In genomic region chr1:86032273-86032987, GRCm38 (mm10) we compare ENCODE assay signal across 9 mouse cellular contexts. TPM values are rescaled to one million over a fixed set of nuclear protein-coding genes. Genes with fewer than 3 reads are reported as not detected.
DNase-seq lines count a peak whose midpoint lies in the region; ATAC-seq and TF ChIP-seq lines count a peak whose summit lies in the region.
"Had no signal": no experiment of that assay in that cellular context is flagged by ENCODE, and none has a peak within 500 bp of the region (broad histone marks: within the 10 kb centered on the region; RNA-seq: fewer than 3 reads in every experiment).

No protein-coding gene starts in this region.

- no peak for TF ChIP-seq EP300 in lung, postnatal 0 days (IDR thresholded peaks at IDR 0.05)

- peaks cover 13% of the 10 kb centered on the region for H3K4me1 ChIP-seq in forebrain, embryonic 10.5 days
- 0 out of 2 replicates have a peak, but pooled peaks cover 3% of the 10 kb centered on the region for H3K4me1 ChIP-seq in forebrain, embryonic 11.5 days (replicated peaks; ENCODE audit: control insufficient read depth, insufficient read depth, low read length)
- H3K4me1 ChIP-seq in forebrain, embryonic 13.5 days, result peaks cover 14% of the 10 kb centered on the region; the same call in 1 of the 2 replicates
- no peaks in the 10 kb centered on the region for H3K4me1 ChIP-seq in lung, postnatal 0 days (ENCODE audit: insufficient read depth, low read depth, low read length)
- H3K4me1 ChIP-seq: embryonic facial prominence, embryonic 12.5 days had no signal

- no peak overlapping the region for H3K4me3 ChIP-seq in forebrain, embryonic 10.5 days
- no peak overlapping the region for H3K4me3 ChIP-seq in forebrain, embryonic 11.5 days (ENCODE audit: low read depth, low read length)
- no peak overlapping the region for H3K4me3 ChIP-seq in forebrain, embryonic 13.5 days
- no peak overlapping the region for H3K4me3 ChIP-seq in left cerebral cortex, adult 2 months
- H3K4me3 ChIP-seq in lung, postnatal 0 days (ENCODE audit: low read depth, low read length), result no peak overlapping the region
- H3K4me3 ChIP-seq: embryonic facial prominence, embryonic 12.5 days had no signal

- no peaks in the 10 kb centered on the region for H3K36me3 ChIP-seq in forebrain, embryonic 10.5 days (replicated peaks)
- H3K36me3 ChIP-seq in forebrain, embryonic 11.5 days (ENCODE audit: control insufficient read depth, insufficient read depth, low read length), result no peaks in the 10 kb centered on the region
- H3K36me3 ChIP-seq in forebrain, embryonic 13.5 days (ENCODE audit: poor library complexity, severe bottlenecking), result no peaks in the 10 kb centered on the region
- no peaks in the 10 kb centered on the region for H3K36me3 ChIP-seq in lung, postnatal 0 days (ENCODE audit: insufficient read depth, low read length)
- H3K36me3 ChIP-seq: embryonic facial prominence, embryonic 12.5 days had no signal

- 17% methylated on average over 11 of the region's 11 CpGs for WGBS in forebrain, embryonic 10.5 days
- WGBS in forebrain, embryonic 11.5 days, result 13% methylated on average over 11 of the region's 11 CpGs
- 11% methylated on average over 11 of the region's 11 CpGs for WGBS in forebrain, embryonic 13.5 days
- 21% methylated on average over 11 of the region's 11 CpGs for WGBS in lung, postnatal 0 days

- no peak for ATAC-seq in forebrain, embryonic 11.5 days (replicated peaks; ENCODE audit: low FRiP score)
- peak; percentile 83 for ATAC-seq in forebrain, embryonic 13.5 days
- ATAC-seq in lung, postnatal 0 days, result no peak

- H3K4me2 ChIP-seq in forebrain, embryonic 11.5 days (ENCODE audit: low read depth, low read length, severe bottlenecking), result no peak overlapping the region
- H3K4me2 ChIP-seq in forebrain, embryonic 13.5 days, result no peak overlapping the region
- no peak overlapping the region for H3K4me2 ChIP-seq in lung, postnatal 0 days (replicated peaks; ENCODE audit: low read depth, low read length)
- H3K4me2 ChIP-seq: embryonic facial prominence, embryonic 12.5 days had no signal

- intact Hi-C loops in left cerebral cortex, adult 2 months (cut with DNase I), result no loop called here

- no peak overlapping the region for H3K9ac ChIP-seq in forebrain, embryonic 11.5 days (ENCODE audit: low read length)
- H3K9ac ChIP-seq in forebrain, embryonic 13.5 days, result no peak overlapping the region
- H3K9ac ChIP-seq in lung, postnatal 0 days (replicated peaks; ENCODE audit: low read depth), result no peak overlapping the region
- H3K9ac ChIP-seq: embryonic facial prominence, embryonic 12.5 days had no signal

- no peak for DNase-seq in forebrain, embryonic 10.5 days (ENCODE audit: extremely low spot score, low spot score)
- no peak for DNase-seq in forebrain, embryonic 11.5 days (ENCODE audit: low spot score)
- peak; percentile 52 to 68 for DNase-seq in left cerebral cortex, adult 2 months (ENCODE audit: extremely low spot score in 1 of 2, low spot score in 2 of 2)
- peak; percentile 78 to 89 for DNase-seq in right cerebral cortex, postnatal 10 days (ENCODE audit: low spot score in 2 of 2)
- DNase-seq in thymus, postnatal 0 days (ENCODE audit: low spot score), result no peak
- no peak for DNase-seq in thymus, postnatal 25 days
- no peak for DNase-seq in lung, postnatal 0 days (ENCODE audit: low spot score)

- H3K27ac ChIP-seq in forebrain, embryonic 10.5 days, result 0 out of 2 replicates have a peak overlapping the region, but pooled peaks have one; percentile 7
- H3K27ac ChIP-seq in forebrain, embryonic 11.5 days (ENCODE audit: low read depth, low read length), result no peak overlapping the region
- H3K27ac ChIP-seq in forebrain, embryonic 13.5 days, result peak overlapping the region; percentile 31
- peak overlapping the region; percentile 62 for H3K27ac ChIP-seq in left cerebral cortex, adult 2 months
- no peak overlapping the region for H3K27ac ChIP-seq in lung, postnatal 0 days (ENCODE audit: low read length)
- H3K27ac ChIP-seq: embryonic facial prominence, embryonic 12.5 days had no signal

- no peaks in the 10 kb centered on the region for H3K9me3 ChIP-seq in forebrain, embryonic 10.5 days
- no peaks in the 10 kb centered on the region for H3K9me3 ChIP-seq in forebrain, embryonic 11.5 days (ENCODE audit: control insufficient read depth, low read length)
- no peaks in the 10 kb centered on the region for H3K9me3 ChIP-seq in forebrain, embryonic 13.5 days (replicated peaks)
- H3K9me3 ChIP-seq in lung, postnatal 0 days (ENCODE audit: low read length), result no peaks in the 10 kb centered on the region
- H3K9me3 ChIP-seq: embryonic facial prominence, embryonic 12.5 days had no signal

- H3K27me3 ChIP-seq in forebrain, embryonic 10.5 days (ENCODE audit: poor library complexity, severe bottlenecking), result 0 out of 2 replicates have a peak, but pooled peaks cover 4% of the 10 kb centered on the region
- H3K27me3 ChIP-seq in forebrain, embryonic 11.5 days (ENCODE audit: control insufficient read depth, insufficient read depth, low read length), result no peaks in the 10 kb centered on the region
- H3K27me3 ChIP-seq in forebrain, embryonic 13.5 days, result no peaks in the 10 kb centered on the region
- no peaks in the 10 kb centered on the region for H3K27me3 ChIP-seq in lung, postnatal 0 days (replicated peaks; ENCODE audit: insufficient read depth, low read length)

- no peak for TF ChIP-seq CTCF in left cerebral cortex, adult 2 months (IDR thresholded peaks at IDR 0.05)
- no peak for TF ChIP-seq CTCF in lung, postnatal 0 days (IDR thresholded peaks at IDR 0.05)

RNA-seq across cellular contexts. Expression of gene 2810459M11Rik, which starts 13.2 kb away (rescaled TPM):
- 0.22 and 0.26 TPM in 2 replicates for polyA plus RNA-seq in forebrain, embryonic 10.5 days (2016; fragmentation: Nextera tagmentation; extraction: Ambion mirVana)
- polyA plus RNA-seq in forebrain, embryonic 11.5 days (2014; fragmentation: Nextera tagmentation; extraction: Ambion mirVana), result 0.07 and 0.36 TPM in 2 replicates
- polyA plus RNA-seq in forebrain, embryonic 13.5 days (2015; fragmentation: Nextera tagmentation; extraction: Ambion mirVana), result 4.1 and 4.8 TPM in 2 replicates
- total RNA-seq in left cerebral cortex, adult 2 months (2021), result 1 to 10 TPM; 7.1 to 7.6 TPM
- polyA plus RNA-seq in thymus, postnatal 0 days (2015; fragmentation: Nextera tagmentation; extraction: Ambion mirVana), result 0.14 and 0.15 TPM in 2 replicates
- 0.24 and 0.41 TPM in 2 replicates for polyA plus RNA-seq in lung, postnatal 0 days (2015; fragmentation: Nextera tagmentation; extraction: Ambion mirVana)

RNA-seq across cellular contexts. Expression of gene Spata3, which starts 15.8 kb away (rescaled TPM):
- not detected in 2 replicates for polyA plus RNA-seq in forebrain, embryonic 10.5 days (2016; fragmentation: Nextera tagmentation; extraction: Ambion mirVana)
- polyA plus RNA-seq in forebrain, embryonic 11.5 days (2014; fragmentation: Nextera tagmentation; extraction: Ambion mirVana), result not detected in 2 replicates
- 0.19 TPM in 1 of 2 replicates, not detected in the other for polyA plus RNA-seq in forebrain, embryonic 13.5 days (2015; fragmentation: Nextera tagmentation; extraction: Ambion mirVana)
- total RNA-seq in left cerebral cortex, adult 2 months (2021), result under 1 TPM; 0.61 to 0.75 TPM
- polyA plus RNA-seq in thymus, postnatal 0 days (2015; fragmentation: Nextera tagmentation; extraction: Ambion mirVana), result not detected in 2 replicates
- not detected in 2 replicates for polyA plus RNA-seq in lung, postnatal 0 days (2015; fragmentation: Nextera tagmentation; extraction: Ambion mirVana)
- polyA plus RNA-seq: embryonic facial prominence, embryonic 12.5 days had no signal

RNA-seq across cellular contexts. Expression of gene Psmd1, which starts 31.8 kb away (rescaled TPM):
- 244 and 249 TPM in 2 replicates for polyA plus RNA-seq in forebrain, embryonic 10.5 days (2016; fragmentation: Nextera tagmentation; extraction: Ambion mirVana)
- polyA plus RNA-seq in forebrain, embryonic 11.5 days (2014; fragmentation: Nextera tagmentation; extraction: Ambion mirVana), result 221 and 225 TPM in 2 replicates
- 182 and 199 TPM in 2 replicates for polyA plus RNA-seq in forebrain, embryonic 13.5 days (2015; fragmentation: Nextera tagmentation; extraction: Ambion mirVana)
- total RNA-seq in left cerebral cortex, adult 2 months (2021), result 100 to 1,000 TPM; 107 to 115 TPM
- polyA plus RNA-seq in thymus, postnatal 0 days (2015; fragmentation: Nextera tagmentation; extraction: Ambion mirVana), result 125 and 128 TPM in 2 replicates
- 85.1 and 86.2 TPM in 2 replicates for polyA plus RNA-seq in lung, postnatal 0 days (2015; fragmentation: Nextera tagmentation; extraction: Ambion mirVana)

Comparison
In these comparisons a context has a peak if more than half of its experiments do, and no peak if none do; other contexts are left out.
1. H3K27ac ChIP-seq: peak in forebrain, embryonic 10.5 days (single experiment), forebrain, embryonic 13.5 days (single experiment) and left cerebral cortex, adult 2 months (single experiment); none in forebrain, embryonic 11.5 days (single experiment) and lung, postnatal 0 days (single experiment).
2. DNase-seq: peak in left cerebral cortex, adult 2 months (2 of 2) and right cerebral cortex, postnatal 10 days (2 of 2); none in forebrain, embryonic 10.5 days (single experiment), forebrain, embryonic 11.5 days (single experiment), thymus, postnatal 0 days (single experiment), thymus, postnatal 25 days (single experiment) and lung, postnatal 0 days (single experiment).